Mouse (Mus musculus) neural tube, embryonic 15.5 days (tissue): ENCODE measurements around the gene Prdm8. TPM values are rescaled to one million over a fixed set of nuclear protein-coding genes. Genes with fewer than 3 reads are reported as not detected.
A peak's percentile ranks its signal among the peaks of the same experiment; 100 is the strongest.

Source experiments
- ATAC-seq: fragments of 200-750 bp; cut with Nextera tagmentation; 2 replicates; pipeline ENCODE4 v1.8.0; 2017; ENCODE audit warnings: mild to moderate bottlenecking, moderate TSS enrichment, moderate library complexity; ENCODE audit not compliant: low FRiP score
- H3K27ac ChIP-seq: fragments of 300-500 bp; sonication (generic); replicated peaks from 2 replicates; pipeline ENCODE4 v1.5.1; 2015; ENCODE audit warnings: mild to moderate bottlenecking, inconsistent platforms
- H3K27me3 ChIP-seq: fragments of 300-500 bp; sonication (generic); replicated peaks from 2 replicates; pipeline ENCODE4 v1.6.1; 2015; ENCODE audit warnings: inconsistent platforms
- H3K36me3 ChIP-seq: fragments of 300-500 bp; sonication (generic); 2 replicates; pipeline ENCODE4 v1.6.1; 2015; ENCODE audit warnings: inconsistent platforms
- H3K4me1 ChIP-seq: fragments of 300-500 bp; sonication (generic); 2 replicates; pipeline ENCODE4 v1.6.1; 2015; ENCODE audit warnings: inconsistent platforms
- H3K4me2 ChIP-seq: fragments of 300-500 bp; sonication (generic); 2 replicates; pipeline ENCODE4 v1.6.1; 2015; ENCODE audit warnings: inconsistent platforms, mild to moderate bottlenecking, moderate library complexity
- H3K4me3 ChIP-seq: fragments of 300-500 bp; sonication (generic); replicated peaks from 2 replicates; pipeline ENCODE4 v1.5.1; 2015; ENCODE audit warnings: mild to moderate bottlenecking, inconsistent platforms
- H3K9ac ChIP-seq: fragments of 300-500 bp; sonication (generic); replicated peaks from 2 replicates; pipeline ENCODE4 v1.6.1; 2015; ENCODE audit warnings: mild to moderate bottlenecking, inconsistent platforms
- H3K9me3 ChIP-seq: fragments of 300-500 bp; sonication (generic); replicated peaks from 2 replicates; pipeline ENCODE4 v1.6.1; 2016; ENCODE audit warnings: inconsistent platforms
- WGBS: fragments of 180-500 bp; shearing (Covaris S2); methylation state at CpG from one replicate; pipeline ENCODE4 v1.1.7; 2015; ENCODE audit warnings: mixed read lengths; 5-methylcytosine and 5-hydroxymethylcytosine counted together
- polyA plus RNA-seq: library from polyadenylated mRNA; unstranded; fragments of >200 nt; fragmentation: Nextera tagmentation; extraction: Ambion mirVana; gene quantifications from 2 replicates; pipeline ENCODE4 v1.2.1, GENCODE M21; 2015

Prdm8 gene
- 3.6 and 3.9 TPM in 2 replicates for polyA plus RNA-seq

- H3K9ac ChIP-seq, result peak within 1 kb of the TSS; percentile 50
- peak within 1 kb of the TSS; percentile 65 for H3K27ac ChIP-seq
- no peaks in the 10 kb centered on the region for H3K36me3 ChIP-seq
- H3K4me2 ChIP-seq, result peak within 1 kb of the TSS; percentile 84
- ATAC-seq, result peak; percentile 93
- peaks cover 58% of the 10 kb centered on the region for H3K27me3 ChIP-seq
- no peaks in the 10 kb centered on the region for H3K9me3 ChIP-seq
- H3K4me3 ChIP-seq, result peak within 1 kb of the TSS; percentile 47
- peaks cover 46% of the 10 kb centered on the region for H3K4me1 ChIP-seq
- WGBS, result under 1% methylated on average over 49 of the region's 51 CpGs
Measured at GRCm38 (mm10) chr5:98167180-98167824, at the start of gene Prdm8. Gene Prdm8 (plus strand): TSS chr5:98167198.

- H3K9me3 ChIP-seq, result no peaks in the 10 kb centered on the region
- H3K9ac ChIP-seq, result no peak overlapping the region
- no peaks in the 10 kb centered on the region for H3K27me3 ChIP-seq
- no peaks in the 10 kb centered on the region for H3K36me3 ChIP-seq
- ATAC-seq, result no peak
- WGBS, result 94% methylated on average over 3 of the region's 3 CpGs
- H3K27ac ChIP-seq, result no peak overlapping the region
- no peaks in the 10 kb centered on the region for H3K4me1 ChIP-seq
- H3K4me3 ChIP-seq, result no peak overlapping the region
- H3K4me2 ChIP-seq, result no peak overlapping the region
Measured at GRCm38 (mm10) chr5:98127074-98127473, 39.9 kb upstream of the Prdm8 start.

GRCm38 (mm10) chr5:98138545-98139296 lies 28.3 kb upstream of the Prdm8 start:
- no peaks in the 10 kb centered on the region for H3K4me1 ChIP-seq
- 76% methylated on average over 14 of the region's 14 CpGs for WGBS

GRCm38 (mm10) chr5:98139297-98139660 lies 27.7 kb upstream of the Prdm8 start:
- H3K27me3 ChIP-seq, result no peaks in the 10 kb centered on the region
- WGBS, result 60% methylated on average over 3 of the region's 3 CpGs
- H3K36me3 ChIP-seq, result no peaks in the 10 kb centered on the region
- ATAC-seq, result no peak
- no peak overlapping the region for H3K9ac ChIP-seq
- H3K4me2 ChIP-seq, result no peak overlapping the region
- H3K27ac ChIP-seq, result no peak overlapping the region
- H3K4me3 ChIP-seq, result no peak overlapping the region
- H3K4me1 ChIP-seq, result no peaks in the 10 kb centered on the region
- H3K9me3 ChIP-seq, result no peaks in the 10 kb centered on the region

More at GRCm38 (mm10) chr5:98138545-98139296, 28.3 kb upstream of the Prdm8 start:
- Histone ChIP-seq H3K27me3 (no peaks in the 10 kb centered on the region), H3K27ac (no peak overlapping the region), H3K36me3 (no peaks in the 10 kb centered on the region), H3K4me3 (no peak overlapping the region), H3K9ac (no peak overlapping the region), H3K4me2 (no peak overlapping the region), H3K9me3 (no peaks in the 10 kb centered on the region)
- ATAC-seq, result no peak

GRCm38 (mm10) chr5:98146895-98147294 lies 20.1 kb upstream of the Prdm8 start:
- no peaks in the 10 kb centered on the region for H3K4me1 ChIP-seq
- no peak overlapping the region for H3K27ac ChIP-seq
- no peak for ATAC-seq
- WGBS, result 79% methylated on average over 3 of the region's 3 CpGs
- H3K4me2 ChIP-seq, result no peak overlapping the region
- no peaks in the 10 kb centered on the region for H3K36me3 ChIP-seq
- H3K4me3 ChIP-seq, result no peak overlapping the region
- H3K27me3 ChIP-seq, result no peaks in the 10 kb centered on the region
- no peak overlapping the region for H3K9ac ChIP-seq
- H3K9me3 ChIP-seq, result no peaks in the 10 kb centered on the region

- no peaks in the 10 kb centered on the region for H3K36me3 ChIP-seq
- no peak overlapping the region for H3K27ac ChIP-seq
- 3% methylated on average over 15 of the region's 15 CpGs for WGBS
- no peak overlapping the region for H3K4me3 ChIP-seq
- peaks cover 46% of the 10 kb centered on the region for H3K27me3 ChIP-seq
- ATAC-seq, result no peak
- H3K4me2 ChIP-seq, result peak overlapping the region; percentile 84
- H3K9ac ChIP-seq, result no peak overlapping the region
- H3K4me1 ChIP-seq, result peaks cover 45% of the 10 kb centered on the region
- no peaks in the 10 kb centered on the region for H3K9me3 ChIP-seq
Measured at GRCm38 (mm10) chr5:98166116-98166515, 882 bp upstream of the Prdm8 start.

- Histone ChIP-seq H3K36me3 (no peaks in the 10 kb centered on the region), H3K9ac (no peak overlapping the region; the same call in 1 of the 2 replicates), H3K4me1 (peaks cover 48% of the 10 kb centered on the region), H3K27me3 (peaks cover 70% of the 10 kb centered on the region), H3K9me3 (no peaks in the 10 kb centered on the region), H3K4me3 (peak overlapping the region; percentile 47), H3K27ac (peak overlapping the region; percentile 41; the same call in 1 of the 2 replicates), H3K4me2 (peak overlapping the region; percentile 84)
- WGBS, result under 1% methylated on average over 37 of the region's 37 CpGs
- ATAC-seq, result no peak
Measured at GRCm38 (mm10) chr5:98168356-98169285, 1.6 kb downstream of the Prdm8 start.

GRCm38 (mm10) chr5:98169376-98170351 lies 2.7 kb downstream of the Prdm8 start:
- H3K27ac ChIP-seq, result peak overlapping the region; percentile 54

GRCm38 (mm10) chr5:98171651-98172230 lies 4.7 kb downstream of the Prdm8 start:
- ATAC-seq, result no peak
- no peaks in the 10 kb centered on the region for H3K9me3 ChIP-seq
- no peak overlapping the region for H3K4me2 ChIP-seq
- peaks cover 40% of the 10 kb centered on the region for H3K4me1 ChIP-seq
- no peak overlapping the region for H3K27ac ChIP-seq
- WGBS, result 29% methylated on average over 9 of the region's 9 CpGs
- no peak overlapping the region for H3K4me3 ChIP-seq
- H3K9ac ChIP-seq, result no peak overlapping the region
- H3K27me3 ChIP-seq, result peaks cover 62% of the 10 kb centered on the region
- H3K36me3 ChIP-seq, result no peaks in the 10 kb centered on the region

More at GRCm38 (mm10) chr5:98169376-98170351, 2.7 kb downstream of the Prdm8 start:
- Histone ChIP-seq H3K4me1 (peaks cover 48% of the 10 kb centered on the region), H3K4me3 (peak overlapping the region; percentile 47; the same call in 1 of the 2 replicates), H3K4me2 (peak overlapping the region; percentile 84), H3K36me3 (no peaks in the 10 kb centered on the region), H3K9ac (no peak overlapping the region), H3K27me3 (peaks cover 72% of the 10 kb centered on the region), H3K9me3 (no peaks in the 10 kb centered on the region)
- WGBS, result 2% methylated on average over 30 of the region's 30 CpGs
- ATAC-seq, result peak; percentile 8; the same call in 1 of the 2 replicates

GRCm38 (mm10) chr5:98172502-98173181 lies 5.6 kb downstream of the Prdm8 start:
- Histone ChIP-seq H3K36me3 (no peaks in the 10 kb centered on the region), H3K4me3 (no peak overlapping the region), H3K9me3 (no peaks in the 10 kb centered on the region), H3K4me2 (no peak overlapping the region), H3K27me3 (peaks cover 55% of the 10 kb centered on the region), H3K9ac (no peak overlapping the region), H3K4me1 (peaks cover 31% of the 10 kb centered on the region), H3K27ac (no peak overlapping the region)
- WGBS, result 13% methylated on average over 15 of the region's 15 CpGs
- ATAC-seq, result no peak
